Mouse (Mus musculus) hindbrain, embryonic 15.5 days (tissue): Measurements from ENCODE around the gene Lipa. TPM values are rescaled to one million over a fixed set of nuclear protein-coding genes. Genes with fewer than 3 reads are reported as not detected.
A peak's percentile ranks its signal among the peaks of the same experiment; 100 is the strongest.

Experiments
- ATAC-seq: fragments of 200-750 bp; cut with Nextera tagmentation; 2 replicates; pipeline ENCODE4 v1.8.0; 2017; ENCODE audit warnings: low read depth, moderate number of reproducible peaks, moderate TSS enrichment; ENCODE audit not compliant: low FRiP score
- H3K27ac ChIP-seq: fragments of 300-500 bp; sonication (generic); replicated peaks from 2 replicates; pipeline ENCODE4 v1.5.1; 2015; ENCODE audit warnings: mild to moderate bottlenecking, inconsistent platforms
- H3K27me3 ChIP-seq: fragments of 300-500 bp; sonication (generic); 2 replicates; pipeline ENCODE4 v1.6.1; 2015; ENCODE audit warnings: control low read depth, inconsistent platforms
- H3K36me3 ChIP-seq: fragments of 300-500 bp; sonication (generic); 2 replicates; pipeline ENCODE4 v1.6.1; 2015; ENCODE audit warnings: control low read depth, inconsistent platforms
- H3K4me1 ChIP-seq: fragments of 300-500 bp; sonication (generic); replicated peaks from 2 replicates; pipeline ENCODE4 v1.6.1; 2015; ENCODE audit warnings: control low read depth, inconsistent platforms
- H3K4me2 ChIP-seq: fragments of 300-500 bp; sonication (generic); 2 replicates; pipeline ENCODE4 v1.6.1; 2015; ENCODE audit warnings: moderate library complexity, mild to moderate bottlenecking, inconsistent platforms
- H3K4me3 ChIP-seq: fragments of 300-500 bp; sonication (generic); 2 replicates; pipeline ENCODE4 v1.5.1; 2015; ENCODE audit warnings: mild to moderate bottlenecking, inconsistent platforms
- H3K9ac ChIP-seq: fragments of 300-500 bp; sonication (generic); 2 replicates; pipeline ENCODE4 v1.6.1; 2015; ENCODE audit warnings: inconsistent platforms
- H3K9me3 ChIP-seq: fragments of 300-500 bp; sonication (generic); 2 replicates; pipeline ENCODE4 v1.6.1; 2016; ENCODE audit warnings: control low read depth, inconsistent platforms
- WGBS: fragments of 180-500 bp; shearing (Covaris S2); methylation state at CpG from one replicate; pipeline ENCODE4 v1.1.7; 2015; 5-methylcytosine and 5-hydroxymethylcytosine counted together
- polyA plus RNA-seq: library from polyadenylated mRNA; unstranded; fragments of >200 nt; fragmentation: Nextera tagmentation; extraction: Ambion mirVana; gene quantifications from 2 replicates; pipeline ENCODE4 v1.2.1, GENCODE M21; 2015

Lipa gene
- 22.1 and 22.9 TPM in 2 replicates for polyA plus RNA-seq

GRCm38 (mm10) chr19:34526941-34527682 is at the start of gene Lipa:
TSS of gene Lipa (minus strand) at chr19:34527474.
- peak within 1 kb of the TSS; percentile 53 for H3K9ac ChIP-seq
- no peaks in the 10 kb centered on the region for H3K9me3 ChIP-seq
- H3K27me3 ChIP-seq, result no peaks in the 10 kb centered on the region
- peaks cover 11% of the 10 kb centered on the region for H3K4me1 ChIP-seq
- H3K36me3 ChIP-seq, result no peaks in the 10 kb centered on the region
- peak within 1 kb of the TSS; percentile 83 for H3K27ac ChIP-seq
- peak within 1 kb of the TSS; percentile 83 for H3K4me2 ChIP-seq
- under 1% methylated on average over 29 of the region's 29 CpGs for WGBS
- peak; percentile 100 for ATAC-seq
- peak within 1 kb of the TSS; percentile 82 for H3K4me3 ChIP-seq

- ATAC-seq, result no peak
- 98% methylated on average over 5 of the region's 5 CpGs for WGBS
- H3K36me3 ChIP-seq, result no peaks in the 10 kb centered on the region
- no peak overlapping the region for H3K4me2 ChIP-seq
- no peaks in the 10 kb centered on the region for H3K9me3 ChIP-seq
- H3K27me3 ChIP-seq, result no peaks in the 10 kb centered on the region
- no peak overlapping the region for H3K9ac ChIP-seq
- H3K4me1 ChIP-seq, result no peaks in the 10 kb centered on the region; the same call in 1 of the 2 replicates
- no peak overlapping the region for H3K27ac ChIP-seq
- no peak overlapping the region for H3K4me3 ChIP-seq
Observed at GRCm38 (mm10) chr19:34573650-34574049, 46.4 kb upstream of the Lipa start.

DNA sequence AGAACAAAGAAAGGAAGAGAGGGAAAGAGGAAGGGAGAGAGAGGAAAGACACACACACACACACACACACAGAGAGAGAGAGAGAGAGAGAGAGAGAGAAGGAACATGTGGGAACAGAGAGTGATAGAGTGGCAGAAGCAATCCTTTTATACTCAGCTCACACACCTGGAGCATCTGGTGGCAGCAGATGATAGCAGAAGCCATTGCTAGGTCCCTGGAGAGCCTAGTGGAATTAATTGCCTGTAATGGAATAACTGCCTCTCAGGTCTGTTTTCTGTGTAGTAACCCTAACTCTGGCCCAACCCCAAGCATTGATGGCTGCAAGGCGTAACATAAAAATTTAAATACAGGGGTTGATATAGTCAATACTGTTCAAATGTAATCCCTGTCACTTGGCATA is 43.8 kb upstream of the Lipa start:
- Histone ChIP-seq H3K9ac (no peak overlapping the region), H3K4me2 (no peak overlapping the region), H3K4me3 (no peak overlapping the region), H3K36me3 (no peaks in the 10 kb centered on the region), H3K4me1 (no peaks in the 10 kb centered on the region; the same call in 1 of the 2 replicates), H3K9me3 (no peaks in the 10 kb centered on the region), H3K27me3 (no peaks in the 10 kb centered on the region), H3K27ac (no peak overlapping the region)
- WGBS, result 75% methylated on average over 1 of the region's 1 CpGs
- peak; percentile 54; the same call in 1 of the 2 replicates for ATAC-seq

GRCm38 (mm10) chr19:34569896-34570476 is 42.7 kb upstream of the Lipa start:
- H3K36me3 ChIP-seq, result no peaks in the 10 kb centered on the region
- no peaks in the 10 kb centered on the region for H3K27me3 ChIP-seq
- H3K9ac ChIP-seq, result no peak overlapping the region
- H3K4me2 ChIP-seq, result no peak overlapping the region
- no peak for ATAC-seq
- no peak overlapping the region for H3K4me3 ChIP-seq
- no peak overlapping the region for H3K27ac ChIP-seq
- 78% methylated on average over 4 of the region's 4 CpGs for WGBS
- no peaks in the 10 kb centered on the region; the same call in 1 of the 2 replicates for H3K4me1 ChIP-seq
- H3K9me3 ChIP-seq, result no peaks in the 10 kb centered on the region

GRCm38 (mm10) chr19:34568988-34569895 is 42.0 kb upstream of the Lipa start:
- no peak for ATAC-seq
- Histone ChIP-seq H3K9ac (no peak overlapping the region), H3K4me2 (no peak overlapping the region), H3K27me3 (no peaks in the 10 kb centered on the region), H3K9me3 (no peaks in the 10 kb centered on the region), H3K27ac (no peak overlapping the region), H3K36me3 (no peaks in the 10 kb centered on the region), H3K4me1 (no peaks in the 10 kb centered on the region; the same call in 1 of the 2 replicates), H3K4me3 (no peak overlapping the region)
- 82% methylated on average over 7 of the region's 7 CpGs for WGBS

GRCm38 (mm10) chr19:34566178-34566784 is 39.0 kb upstream of the Lipa start:
- whole genome bisulfite sequencing, result 77% methylated on average over 1 of the region's 1 CpGs
- H3K27me3 ChIP-seq, result no peaks in the 10 kb centered on the region
- no peak for ATAC-seq
- no peak overlapping the region for H3K27ac ChIP-seq
- H3K4me2 ChIP-seq, result no peak overlapping the region
- no peaks in the 10 kb centered on the region; the same call in 1 of the 2 replicates for H3K4me1 ChIP-seq
- H3K36me3 ChIP-seq, result no peaks in the 10 kb centered on the region
- no peaks in the 10 kb centered on the region for H3K9me3 ChIP-seq
- H3K9ac ChIP-seq, result no peak overlapping the region
- no peak overlapping the region for H3K4me3 ChIP-seq

- H3K4me3 ChIP-seq, result no peak overlapping the region
- no peak for ATAC-seq
- H3K27me3 ChIP-seq, result no peaks in the 10 kb centered on the region
- H3K4me2 ChIP-seq, result no peak overlapping the region
- no peak overlapping the region for H3K9ac ChIP-seq
- no peaks in the 10 kb centered on the region for H3K9me3 ChIP-seq
- no peak overlapping the region for H3K27ac ChIP-seq
- H3K36me3 ChIP-seq, result no peaks in the 10 kb centered on the region
- no peaks in the 10 kb centered on the region for H3K4me1 ChIP-seq
Observed at GRCm38 (mm10) chr19:34562556-34562955, 35.3 kb upstream of the Lipa start.

DNA sequence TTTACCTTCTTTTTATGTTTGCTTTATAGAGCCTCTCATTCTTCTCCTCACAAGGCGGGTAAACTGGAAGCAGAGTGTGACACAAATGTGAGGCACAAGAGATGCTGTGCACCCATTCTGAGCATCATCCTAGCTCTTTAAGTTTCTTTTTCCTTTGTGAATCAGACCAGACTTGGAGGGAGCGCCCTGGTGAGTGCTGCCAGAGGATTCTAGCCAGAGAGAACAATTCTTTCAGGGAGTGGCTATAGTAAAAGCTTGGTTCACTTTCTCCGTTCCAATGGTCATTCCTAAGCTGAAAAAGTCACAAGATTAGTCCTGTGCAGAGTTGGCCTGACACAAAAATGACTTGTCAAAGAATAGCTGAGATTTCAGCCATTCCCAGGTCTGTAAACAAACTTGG is 29.3 kb upstream of the Lipa start:
- no peak overlapping the region for H3K4me2 ChIP-seq
- no peaks in the 10 kb centered on the region for H3K27me3 ChIP-seq
- no peaks in the 10 kb centered on the region for H3K36me3 ChIP-seq
- H3K4me3 ChIP-seq, result no peak overlapping the region
- H3K9me3 ChIP-seq, result no peaks in the 10 kb centered on the region
- no peak overlapping the region for H3K27ac ChIP-seq
- WGBS, result 81% methylated on average over 3 of the region's 3 CpGs
- no peak for ATAC-seq
- H3K4me1 ChIP-seq, result no peaks in the 10 kb centered on the region
- no peak overlapping the region for H3K9ac ChIP-seq

GRCm38 (mm10) chr19:34554061-34554460 is 26.8 kb upstream of the Lipa start:
- no peaks in the 10 kb centered on the region for H3K36me3 ChIP-seq
- H3K9ac ChIP-seq, result no peak overlapping the region
- no peak for ATAC-seq
- no peak overlapping the region for H3K4me2 ChIP-seq
- H3K4me3 ChIP-seq, result no peak overlapping the region
- H3K27me3 ChIP-seq, result no peaks in the 10 kb centered on the region
- no peak overlapping the region for H3K27ac ChIP-seq
- no peaks in the 10 kb centered on the region for H3K9me3 ChIP-seq
- peaks cover 5% of the 10 kb centered on the region for H3K4me1 ChIP-seq

GRCm38 (mm10) chr19:34553522-34553921 is 26.2 kb upstream of the Lipa start:
- no peaks in the 10 kb centered on the region for H3K9me3 ChIP-seq
- no peaks in the 10 kb centered on the region for H3K36me3 ChIP-seq
- no peak for ATAC-seq
- no peak overlapping the region for H3K27ac ChIP-seq
- 77% methylated on average over 3 of the region's 3 CpGs for WGBS
- H3K9ac ChIP-seq, result no peak overlapping the region
- no peak overlapping the region for H3K4me2 ChIP-seq
- peaks cover 5% of the 10 kb centered on the region for H3K4me1 ChIP-seq
- H3K4me3 ChIP-seq, result no peak overlapping the region
- H3K27me3 ChIP-seq, result no peaks in the 10 kb centered on the region

- peaks cover 5% of the 10 kb centered on the region for H3K4me1 ChIP-seq
Observed at GRCm38 (mm10) chr19:34553021-34553420, 25.7 kb upstream of the Lipa start.

More at GRCm38 (mm10) chr19:34553021-34553420, 25.7 kb upstream of the Lipa start:
- ATAC-seq, result no peak
- Histone ChIP-seq H3K27me3 (no peaks in the 10 kb centered on the region), H3K27ac (no peak overlapping the region), H3K9ac (no peak overlapping the region), H3K4me2 (no peak overlapping the region), H3K9me3 (no peaks in the 10 kb centered on the region), H3K36me3 (no peaks in the 10 kb centered on the region), H3K4me3 (no peak overlapping the region)
- WGBS, result 71% methylated on average over 6 of the region's 6 CpGs
